Mouse (Mus musculus) stomach, postnatal 0 days (tissue): Measurements from ENCODE around the gene Armh2.

ENCODE experiments used
- CTCF ChIP-seq: IDR thresholded peaks from 2 replicates; pipeline ENCODE4 v1.5.1; 2016; ENCODE audit warnings: antibody characterized with exemption, low read depth, mild to moderate bottlenecking, moderate library complexity
- EP300 ChIP-seq: optimal IDR thresholded peaks from 2 replicates; pipeline ENCODE3; 2016; ENCODE audit warnings: antibody characterized with exemption

- TF ChIP-seq EP300 = no peak
- TF ChIP-seq CTCF = no peak
These were observed 20.0 kb downstream of the Armh2 start for GRCm38 (mm10) chr13:24761083-24761402.
